Comparison of ENCODE assay signal across 8 mouse cellular contexts in genomic region chr16:18811468-18812384, GRCm38 (mm10). TPM values are rescaled to one million over a fixed set of nuclear protein-coding genes. Genes with fewer than 3 reads are reported as not detected.
DNase-seq lines count a peak whose midpoint lies in the region; ATAC-seq and TF ChIP-seq lines count a peak whose summit lies in the region.

Ufd1 (plus strand) TSS chr16:18811779.
Cdc45 (minus strand) TSS chr16:18811987.

- H3K4me2 ChIP-seq in forebrain, embryonic 16.5 days (ENCODE audit: low read length): peak within 1 kb of the TSS; percentile 86
- peak within 1 kb of the TSS; percentile 85 for H3K4me2 ChIP-seq in lung, embryonic 14.5 days

- peak within 1 kb of the TSS; percentile 83 for H3K4me3 ChIP-seq in G1E (ENCODE audit: low read depth, low read length)
- peak within 1 kb of the TSS; percentile 92 for H3K4me3 ChIP-seq in forebrain, embryonic 16.5 days (replicated peaks; ENCODE audit: low read length)
- peak within 1 kb of the TSS; percentile 63 for H3K4me3 ChIP-seq in layer of hippocampus, adult 2 months
- H3K4me3 ChIP-seq in lung, embryonic 14.5 days (ENCODE audit: low read depth, low read length): peak within 1 kb of the TSS; percentile 84
- peak within 1 kb of the TSS; percentile 82 for H3K4me3 ChIP-seq in olfactory bulb, adult 2 months (ENCODE audit: insufficient read depth, low read depth, low read length)
- peak within 1 kb of the TSS; percentile 88 for H3K4me3 ChIP-seq in thymus, adult 2 months (ENCODE audit: control insufficient read depth, insufficient read depth, low read length)

- H3K36me3 ChIP-seq in G1E (replicated peaks): peaks cover 70% of the 10 kb centered on the region
- H3K36me3 ChIP-seq in forebrain, embryonic 16.5 days (ENCODE audit: control insufficient read depth, insufficient read depth): peaks cover 13% of the 10 kb centered on the region; the same call in 1 of the 2 replicates
- peaks cover 53% of the 10 kb centered on the region for H3K36me3 ChIP-seq in lung, embryonic 14.5 days (ENCODE audit: insufficient read depth)
- H3K36me3 ChIP-seq in thymus, adult 2 months (ENCODE audit: control insufficient read depth, insufficient read depth, low read length): peaks cover 25% of the 10 kb centered on the region

- H3K4me1 ChIP-seq in G1E (ENCODE audit: insufficient read depth, low read depth, low read length): peaks cover 46% of the 10 kb centered on the region
- peaks cover 11% of the 10 kb centered on the region for H3K4me1 ChIP-seq in forebrain, embryonic 16.5 days (replicated peaks; ENCODE audit: control insufficient read depth, insufficient read depth, low read length)
- H3K4me1 ChIP-seq in lung, embryonic 14.5 days (ENCODE audit: insufficient read depth): no peaks in the 10 kb centered on the region
- H3K4me1 ChIP-seq in olfactory bulb, adult 2 months (ENCODE audit: control insufficient read depth, insufficient read depth, low read length): peaks cover 4% of the 10 kb centered on the region
- peaks cover 7% of the 10 kb centered on the region for H3K4me1 ChIP-seq in thymus, adult 2 months (replicated peaks; ENCODE audit: control insufficient read depth, insufficient read depth, low read length)

- H3K9ac ChIP-seq in forebrain, embryonic 16.5 days (replicated peaks; ENCODE audit: low read depth, low read length): peak within 1 kb of the TSS; percentile 81
- peak within 1 kb of the TSS; percentile 89 for H3K9ac ChIP-seq in lung, embryonic 14.5 days

- 0 out of 2 replicates have a peak, but pooled peaks have one; percentile 40 for TF ChIP-seq POLR2A in olfactory bulb, adult 2 months (IDR thresholded peaks at IDR 0.05; ENCODE audit: insufficient read depth, low read depth, low read length)
- peak; percentile 70; the same call in 1 of the 2 replicates for TF ChIP-seq POLR2A in thymus, adult 2 months (IDR thresholded peaks at IDR 0.05; ENCODE audit: control insufficient read depth, extremely low read depth, insufficient read depth, low read length, poor library complexity)

- H3K27me3 ChIP-seq in G1E (ENCODE audit: insufficient read depth, low read length): no peaks in the 10 kb centered on the region
- H3K27me3 ChIP-seq in forebrain, embryonic 16.5 days (replicated peaks; ENCODE audit: control insufficient read depth, insufficient read depth, low read length): no peaks in the 10 kb centered on the region
- H3K27me3 ChIP-seq in lung, embryonic 14.5 days (ENCODE audit: insufficient read depth, low read length): no peaks in the 10 kb centered on the region
- no peaks in the 10 kb centered on the region for H3K27me3 ChIP-seq in thymus, adult 2 months (ENCODE audit: control insufficient read depth, insufficient read depth, low read length)

- peak; percentile 96 for DNase-seq in G1E (ENCODE audit: low spot score)
- DNase-seq in cerebellum, adult 18-20 months: peak; percentile 85 to 90
- DNase-seq in heart, postnatal 36 days: peak; percentile 86 to 90
- DNase-seq in layer of hippocampus, adult 2 months (ENCODE audit: low spot score in 2 of 2): peak; percentile 85 to 94
- DNase-seq in lung, embryonic 14.5 days: peak; percentile 97
- peak; percentile 84 for DNase-seq in thymus, adult 2 months

- intact Hi-C loops in heart, postnatal 36 days (cut with DNase I): loop anchor here (10.0 kb wide), 1 partner anchor 367 kb away; no protein-coding TSS in a partner anchor

- peak within 1 kb of the TSS; percentile 77 for H3K27ac ChIP-seq in forebrain, embryonic 16.5 days (ENCODE audit: low read length)
- peak within 1 kb of the TSS; percentile 97 for H3K27ac ChIP-seq in layer of hippocampus, adult 2 months
- peak within 1 kb of the TSS; percentile 84 for H3K27ac ChIP-seq in lung, embryonic 14.5 days (ENCODE audit: low read depth)
- no peak within 1 kb of the TSS for H3K27ac ChIP-seq in olfactory bulb, adult 2 months (ENCODE audit: insufficient read depth, low read depth, low read length)
- H3K27ac ChIP-seq in thymus, adult 2 months (ENCODE audit: control insufficient read depth, insufficient read depth, low read length): peak within 1 kb of the TSS; percentile 4

- TF ChIP-seq CTCF in G1E (IDR thresholded peaks at IDR 0.05; ENCODE audit: low read depth, low read length): no peak
- TF ChIP-seq CTCF in layer of hippocampus, adult 2 months (conservative IDR thresholded peaks at IDR 0.05): no peak
- no peak for TF ChIP-seq CTCF in lung, embryonic 14.5 days (IDR thresholded peaks at IDR 0.05; ENCODE audit: low read depth)
- no peak for TF ChIP-seq CTCF in olfactory bulb, adult 2 months (IDR thresholded peaks at IDR 0.05; ENCODE audit: insufficient read depth, low read depth, low read length)
- TF ChIP-seq CTCF in thymus, adult 2 months (IDR thresholded peaks at IDR 0.05; ENCODE audit: borderline replicate concordance, control insufficient read depth, extremely low read depth, insufficient read depth, low read length, poor library complexity): no peak

- WGBS in forebrain, embryonic 16.5 days: under 1% methylated on average over 42 of the region's 42 CpGs
- under 1% methylated on average over 42 of the region's 42 CpGs for whole genome bisulfite sequencing in lung, embryonic 14.5 days
- WGBS in olfactory bulb, adult 2 months: under 1% methylated on average over 42 of the region's 42 CpGs
- WGBS in thymus, adult 2 months: under 1% methylated on average over 42 of the region's 42 CpGs

- ATAC-seq in G1E (ENCODE audit: extremely low read depth, insufficient number of reproducible peaks, low FRiP score, poor library complexity, severe bottlenecking): peak; percentile 88
- ATAC-seq in forebrain, embryonic 16.5 days: peak; percentile 97
- ATAC-seq in lung, embryonic 14.5 days (ENCODE audit: insufficient read depth): peak; percentile 97

- H3K9me3 ChIP-seq in G1E (replicated peaks): no peaks in the 10 kb centered on the region
- H3K9me3 ChIP-seq in forebrain, embryonic 16.5 days (ENCODE audit: control insufficient read depth, low read length): no peaks in the 10 kb centered on the region
- no peaks in the 10 kb centered on the region for H3K9me3 ChIP-seq in lung, embryonic 14.5 days (ENCODE audit: low read depth, low read length)

RNA-seq across cellular contexts. Expression of gene Ufd1, which starts in this region (rescaled TPM):
- 78.3 and 79.8 TPM in 2 replicates for total RNA-seq in G1E (2014; fragmentation: Nextera tagmentation)
- total RNA-seq in G1E (2017): 69.2 and 70.9 TPM in 2 replicates
- polyA plus RNA-seq in G1E (2012): 7.6 and 9.2 TPM in 2 replicates
- polyA plus RNA-seq in forebrain, embryonic 16.5 days (2015; fragmentation: Nextera tagmentation; extraction: Ambion mirVana): 115 and 130 TPM in 2 replicates
- total RNA-seq in heart, postnatal 36 days (2021): 10 to 100 TPM; 48.8 to 58.1 TPM
- total RNA-seq in layer of hippocampus, adult 2 months (2021): 100 to 1,000 TPM; 111 TPM
- 77.6 and 84.5 TPM in 2 replicates for polyA plus RNA-seq in lung, embryonic 14.5 days (2014; fragmentation: Nextera tagmentation; extraction: Ambion mirVana)
- polyA plus RNA-seq in olfactory bulb, adult 2 months (2012; ENCODE audit: insufficient read depth, insufficient read length, low replicate concordance, missing spikeins): 154 TPM in 1 of 2 replicates, not detected in the other
- polyA plus RNA-seq in thymus, adult 2 months (2012; rRNA removed): 45.5 and 47.3 TPM in 2 replicates

RNA-seq across cellular contexts. Expression of gene Cdc45, which starts in this region (rescaled TPM):
- total RNA-seq in G1E (2014; fragmentation: Nextera tagmentation) (88.5 TPM in 2 replicates), G1E (2017) (88.9 and 96.5 TPM in 2 replicates)
- polyA plus RNA-seq in G1E (2012): 32.4 and 33.1 TPM in 2 replicates
- 21.1 and 23.7 TPM in 2 replicates for polyA plus RNA-seq in forebrain, embryonic 16.5 days (2015; fragmentation: Nextera tagmentation; extraction: Ambion mirVana)
- 1 to 10 TPM; 2.7 to 3.6 TPM for total RNA-seq in heart, postnatal 36 days (2021)
- total RNA-seq in layer of hippocampus, adult 2 months (2021): 1 to 10 TPM; 2.3 to 2.8 TPM
- 64.0 and 67.3 TPM in 2 replicates for polyA plus RNA-seq in lung, embryonic 14.5 days (2014; fragmentation: Nextera tagmentation; extraction: Ambion mirVana)
- not detected in 2 replicates for polyA plus RNA-seq in olfactory bulb, adult 2 months (2012; ENCODE audit: insufficient read depth, insufficient read length, low replicate concordance, missing spikeins)
- polyA plus RNA-seq in thymus, adult 2 months (2012; rRNA removed): 67.6 and 80.8 TPM in 2 replicates

Comparison
In these comparisons a context has a peak if more than half of its experiments do, and no peak if none do; other contexts are left out.
1. RNA of gene Cdc45 (total RNA-seq): 88.5 to 96.5 TPM in G1E; 2.7 to 3.6 TPM in heart, postnatal 36 days and 2.3 to 2.8 TPM in layer of hippocampus, adult 2 months; every median in the first group is over 10 times any median in the second.
2. RNA of gene Cdc45 (polyA plus RNA-seq): 67.6 to 80.8 TPM in thymus, adult 2 months, 64.0 to 67.3 TPM in lung, embryonic 14.5 days, 32.4 to 33.1 TPM in G1E and 21.1 to 23.7 TPM in forebrain, embryonic 16.5 days; not detected in olfactory bulb, adult 2 months; every median in the first group is over 10 times any median in the second.
3. Peak in every context shown above with its lines, with median percentiles within 50 percentile points of each other: ATAC-seq, DNase-seq and H3K4me3 ChIP-seq.